ENCODE assay signal across 9 mouse cellular contexts in genomic region chr15:102239260-102239590, GRCm38 (mm10). TPM values are rescaled to one million over a fixed set of nuclear protein-coding genes. Genes with fewer than 3 reads are reported as not detected.
DNase-seq lines count a peak whose midpoint lies in the region; ATAC-seq and TF ChIP-seq lines count a peak whose summit lies in the region.
"Had no signal": no experiment of that assay in that cellular context is flagged by ENCODE, and none has a peak within 500 bp of the region (broad histone marks: within the 10 kb centered on the region; RNA-seq: fewer than 3 reads in every experiment).

No protein-coding gene starts in this region.

- H3K27ac ChIP-seq in midbrain, postnatal 0 days (ENCODE audit: low read depth, low read length): no peak overlapping the region

- DNase-seq in 3134 (ENCODE audit: extremely low read depth, insufficient read length, low spot score): peak; percentile 51
- DNase-seq in NIH3T3 (ENCODE audit: low read depth): peak; percentile 85
- peak; percentile 78 to 86 for DNase-seq in cerebellum, postnatal 25 days
- DNase-seq in gastrocnemius, adult 8-10 months (ENCODE audit: low spot score in 2 of 2): peak; percentile 72 to 78
- peak; percentile 86 for DNase-seq in kidney, adult 18-20 months
- DNase-seq in liver: peak; percentile 81
- peak; percentile 72 for DNase-seq in midbrain, postnatal 0 days (ENCODE audit: low spot score)
- peak; percentile 67 to 72 for DNase-seq in spleen, postnatal 36 days (ENCODE audit: low spot score in 2 of 2)

- no peaks in the 10 kb centered on the region for H3K9me3 ChIP-seq in midbrain, postnatal 0 days (ENCODE audit: low read length)

- H3K9ac ChIP-seq in midbrain, postnatal 0 days (replicated peaks; ENCODE audit: low read length, poor library complexity, severe bottlenecking): no peak overlapping the region

- H3K36me3 ChIP-seq in midbrain, postnatal 0 days (ENCODE audit: insufficient read depth, low read length): no peaks in the 10 kb centered on the region

- TF ChIP-seq CTCF in midbrain, postnatal 0 days (IDR thresholded peaks at IDR 0.05): peak; percentile 82

- no peak for ATAC-seq in midbrain, postnatal 0 days (ENCODE audit: low FRiP score)

- H3K4me1 ChIP-seq in midbrain, postnatal 0 days (ENCODE audit: insufficient read depth, low read length): peaks cover 5% of the 10 kb centered on the region; the same call in 1 of the 2 replicates

- no peak overlapping the region for H3K4me3 ChIP-seq in midbrain, postnatal 0 days (ENCODE audit: low read depth, low read length)
- H3K4me3 ChIP-seq: erythroblast, embryonic 14.5 days had no signal

- no peak overlapping the region for H3K4me2 ChIP-seq in midbrain, postnatal 0 days (ENCODE audit: low read depth, low read length, poor library complexity, severe bottlenecking)

- 11% methylated on average over 9 of the region's 9 CpGs for WGBS in midbrain, postnatal 0 days

- peaks cover 12% of the 10 kb centered on the region for H3K27me3 ChIP-seq in midbrain, postnatal 0 days (ENCODE audit: insufficient read depth, low read length)

RNA-seq across cellular contexts. Expression of gene Itgb7, which starts 7.5 kb away (rescaled TPM):
- 1 to 10 TPM in 2 of 4 experiments, under 1 TPM in 2; 0.34 to 1.8 (median 1.0) TPM for total RNA-seq in gastrocnemius, adult 8-10 months (2022)
- total RNA-seq in midbrain, postnatal 0 days (2014; rRNA removed): 0.88 and 1.5 TPM in 2 replicates
- 1.1 and 1.2 TPM in 2 replicates for polyA plus RNA-seq in midbrain, postnatal 0 days (2015; fragmentation: Nextera tagmentation; extraction: Ambion mirVana)

RNA-seq across cellular contexts. Expression of gene Rarg, which starts 18.1 kb away (rescaled TPM):
- 1 to 10 TPM; 4.4 to 9.8 (median 8.4) TPM for total RNA-seq in gastrocnemius, adult 8-10 months (2022)
- 4.4 and 12.6 TPM in 2 replicates for total RNA-seq in midbrain, postnatal 0 days (2014; rRNA removed)
- 3.9 and 4.2 TPM in 2 replicates for polyA plus RNA-seq in midbrain, postnatal 0 days (2015; fragmentation: Nextera tagmentation; extraction: Ambion mirVana)

RNA-seq across cellular contexts. Expression of gene Gm9918, which starts 31.1 kb away (rescaled TPM):
- total RNA-seq in gastrocnemius, adult 8-10 months (2022): not detected
- total RNA-seq in midbrain, postnatal 0 days (2014; rRNA removed): not detected in 2 replicates
- polyA plus RNA-seq in midbrain, postnatal 0 days (2015; fragmentation: Nextera tagmentation; extraction: Ambion mirVana): not detected in 2 replicates
- polyA plus RNA-seq: erythroblast, embryonic 14.5 days had no signal

RNA-seq across cellular contexts. Expression of gene Csad, which starts 34.7 kb away (rescaled TPM):
- 1 to 10 TPM; 5.6 to 8.5 (median 7.6) TPM for total RNA-seq in gastrocnemius, adult 8-10 months (2022)
- total RNA-seq in midbrain, postnatal 0 days (2014; rRNA removed): 30.3 and 47.5 TPM in 2 replicates
- 32.8 and 34.6 TPM in 2 replicates for polyA plus RNA-seq in midbrain, postnatal 0 days (2015; fragmentation: Nextera tagmentation; extraction: Ambion mirVana)

RNA-seq across cellular contexts. Expression of gene Zfp740, which starts 36.2 kb away (rescaled TPM):
- total RNA-seq in gastrocnemius, adult 8-10 months (2022): 10 to 100 TPM; 25.6 to 28.1 (median 26.8) TPM
- total RNA-seq in midbrain, postnatal 0 days (2014; rRNA removed): 42.9 and 57.7 TPM in 2 replicates
- 25.1 and 27.6 TPM in 2 replicates for polyA plus RNA-seq in midbrain, postnatal 0 days (2015; fragmentation: Nextera tagmentation; extraction: Ambion mirVana)
